Mouse (Mus musculus) adrenal gland, adult 8-10 months (tissue): ENCODE measurements at regions not wholly inside any gene's neighbourhood (a gene's known extent, or its start where the extent isn't known, plus 50 kb on each side); places are given as distances from the start of the nearest gene placed in this dataset.

Experiments used
- DNase-seq: peaks from one replicate; pipeline ENCODE4 v3.0.0; 2022

GRCm38 (mm10) chr2:79548039-79548600 is 87.0 kb upstream of the Itprid2 start:
- no peak for DNase-seq

GRCm38 (mm10) chr2:79549781-79550180 is 85.4 kb upstream of the Itprid2 start:
- DNase-seq = no peak

- DNase-seq = no peak
These were observed 84.7 kb upstream of the Itprid2 start for GRCm38 (mm10) chr2:79550432-79550831.

DNA sequence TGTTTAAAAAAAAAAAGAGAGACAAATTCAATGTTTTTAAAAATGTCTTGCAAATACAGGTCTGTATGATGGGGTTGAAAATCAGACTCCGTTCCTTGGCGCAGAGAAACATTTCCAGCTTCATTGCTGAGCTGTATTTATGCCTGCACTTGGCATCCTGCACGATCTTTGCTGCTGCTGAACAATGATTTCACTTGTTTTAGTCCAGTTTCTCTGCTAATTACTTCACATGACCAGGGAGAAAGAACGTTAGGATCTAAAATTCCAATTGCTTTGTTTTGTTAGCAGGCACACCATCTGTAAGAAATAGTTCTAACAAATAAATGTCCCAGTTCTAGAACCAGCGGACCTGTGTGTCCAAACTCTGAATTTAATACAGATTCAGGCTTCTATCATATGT is 82.7 kb upstream of the Itprid2 start:
- no peak for DNase-seq

DNA sequence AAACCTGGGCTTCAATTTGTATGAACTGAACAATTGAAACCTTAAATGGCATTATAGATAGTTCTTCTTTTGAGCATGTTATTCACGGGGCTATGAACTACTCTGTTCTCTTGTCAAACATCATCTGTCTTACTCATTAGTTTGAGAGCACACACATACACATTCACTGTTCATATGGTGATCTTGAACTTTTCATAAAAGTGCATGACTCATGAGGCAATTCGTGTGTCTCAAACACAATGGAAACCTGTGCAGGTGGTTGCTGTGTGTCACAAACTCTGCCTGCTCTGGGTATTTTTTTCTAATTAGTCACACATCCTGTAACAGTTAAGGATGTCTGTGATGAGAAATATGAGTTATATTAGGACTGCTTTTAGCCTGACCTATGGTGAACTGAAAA is 79.8 kb upstream of the Itprid2 start:
- no peak for DNase-seq

- DNase-seq = no peak
These were observed 77.8 kb upstream of the Itprid2 start for GRCm38 (mm10) chr2:79557361-79557760.

DNA sequence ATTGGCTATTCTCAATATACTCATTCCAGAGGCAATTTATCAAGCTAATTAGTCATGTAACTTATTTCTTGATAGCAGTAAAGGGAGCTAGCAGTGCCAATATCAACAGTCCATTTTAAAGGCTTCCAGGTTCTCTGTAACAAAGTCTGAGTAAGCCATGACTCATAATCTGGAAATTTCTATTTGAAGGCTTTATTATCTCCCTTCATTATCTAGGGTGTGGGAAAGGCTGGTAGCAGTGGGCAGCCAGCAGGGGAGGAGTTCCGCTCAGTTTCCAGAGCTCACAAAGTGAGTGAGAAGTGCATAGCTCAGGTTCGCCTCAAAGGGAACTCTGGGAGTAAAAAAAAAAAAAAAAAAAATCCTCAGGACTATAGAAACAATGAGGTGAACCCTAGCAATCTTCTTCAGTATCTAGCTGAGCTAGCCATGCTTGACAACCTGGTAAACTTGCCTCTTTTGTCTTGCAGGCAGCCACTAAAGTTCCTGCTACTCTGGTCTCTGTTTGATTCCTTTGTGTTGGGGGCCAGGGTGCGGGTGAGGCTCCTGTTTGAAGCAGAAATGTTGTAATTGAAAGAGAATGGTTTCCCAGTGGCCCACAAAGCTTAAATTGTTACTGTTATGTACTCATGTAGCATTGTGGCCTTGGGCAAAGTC is 68.7 kb upstream of the Itprid2 start:
- DNase-seq = no peak

DNA sequence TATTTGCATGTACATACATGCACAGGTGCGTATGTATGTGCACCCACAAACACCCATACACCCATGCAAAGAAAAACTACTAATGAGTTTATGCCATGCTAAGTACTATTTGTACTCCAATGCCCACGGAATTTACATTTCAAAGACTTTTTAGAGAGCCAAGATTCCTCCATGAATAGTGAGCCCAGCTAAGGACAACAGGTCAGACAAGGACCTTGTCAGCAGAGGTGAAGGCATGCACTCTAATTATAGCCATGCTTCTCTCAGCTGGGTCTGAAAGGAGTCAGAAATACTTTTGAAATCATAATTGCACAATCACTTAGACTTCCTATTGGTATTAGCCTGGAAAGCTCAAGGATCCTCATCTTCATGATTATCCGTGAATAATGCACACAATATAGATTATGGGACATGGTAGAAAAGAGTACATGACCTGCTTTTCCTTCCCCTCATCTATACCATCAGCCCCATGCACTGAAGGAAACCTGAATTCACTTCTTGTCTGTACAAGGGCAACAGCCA is 67.7 kb upstream of the Itprid2 start:
- no peak for DNase-seq

DNA sequence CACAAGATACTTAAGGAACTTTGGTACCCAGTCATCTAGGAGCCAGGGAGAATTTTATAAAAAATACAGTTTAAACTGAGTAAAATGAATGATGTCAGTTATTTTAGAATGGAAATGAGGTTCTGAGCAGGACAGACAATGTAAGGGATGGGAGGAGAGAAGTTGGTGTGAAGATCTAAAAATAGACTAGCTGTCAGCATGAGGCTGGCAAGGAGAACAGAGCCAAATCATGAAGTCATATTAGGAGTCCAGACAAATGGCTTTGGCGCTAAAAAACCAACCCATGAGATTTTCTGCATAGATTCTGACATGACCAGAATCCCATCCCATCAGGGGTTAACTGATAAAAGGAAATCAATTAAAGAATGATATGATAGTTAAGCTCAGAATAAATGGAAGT is 65.5 kb upstream of the Itprid2 start:
- DNase-seq = no peak

DNA sequence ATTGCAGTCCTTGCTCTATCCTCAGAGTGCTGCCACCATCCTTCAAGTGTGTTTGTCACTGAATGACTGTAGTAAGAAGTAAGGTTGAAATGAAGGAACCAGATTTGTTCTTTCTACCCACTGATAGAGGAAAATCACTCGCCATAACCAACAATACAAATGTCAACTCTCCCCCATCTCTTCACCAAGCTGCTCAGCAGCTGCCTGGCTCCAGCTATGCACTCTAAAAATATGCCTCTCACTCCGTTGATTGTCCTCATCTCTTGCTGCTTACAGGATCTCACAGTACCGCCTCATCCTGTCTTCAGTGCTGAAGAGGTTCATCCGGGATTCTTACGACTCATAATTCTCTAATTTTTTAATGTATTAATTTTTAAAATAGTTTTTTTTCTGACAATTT is 63.2 kb upstream of the Itprid2 start:
- no peak for DNase-seq

GRCm38 (mm10) chr2:79575074-79575473 is 60.1 kb upstream of the Itprid2 start:
- no peak for DNase-seq

DNA sequence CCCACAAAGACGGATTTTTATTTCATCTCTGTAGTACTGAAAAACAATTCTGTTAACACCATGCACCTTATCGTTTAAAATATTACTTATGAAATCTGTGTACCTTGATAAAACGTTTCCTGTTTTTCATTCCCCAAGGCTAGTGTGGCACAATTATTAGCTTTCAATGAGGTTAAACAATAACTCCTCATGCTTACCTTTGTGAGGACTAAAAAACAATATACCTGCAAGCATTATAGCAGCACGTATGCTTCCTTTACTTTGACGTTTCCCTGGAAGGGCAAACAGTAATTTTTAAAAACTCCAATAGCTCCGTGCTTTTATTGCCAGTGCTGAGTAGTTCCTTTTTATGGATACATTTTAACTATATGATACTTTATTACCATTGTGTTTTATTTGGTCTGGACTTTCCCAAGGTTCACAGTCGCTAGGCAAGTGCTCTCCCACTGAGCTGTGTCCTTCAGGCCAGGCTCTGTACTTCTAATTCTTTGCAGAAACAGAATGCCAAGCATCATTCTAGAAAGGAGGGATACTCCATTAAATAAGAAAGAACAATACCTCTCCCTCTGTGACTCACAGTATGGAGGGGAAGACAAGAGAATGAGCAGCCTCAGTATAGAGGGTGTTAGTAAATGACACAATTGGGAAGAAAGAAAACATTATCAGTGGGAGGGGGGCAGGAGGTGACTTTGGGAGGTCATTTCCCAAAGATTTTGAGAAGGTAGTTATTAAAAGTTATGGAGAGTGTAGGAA is 50.0 kb upstream of the Itprid2 start:
- no peak for DNase-seq
